Mouse (Mus musculus) stomach, adult 2 months (tissue): ENCODE results near the gene Olfr1496. TPM values are rescaled to one million over a fixed set of nuclear protein-coding genes. Genes with fewer than 3 reads are reported as not detected.

Source experiments
- polyA plus RNA-seq: library from polyadenylated mRNA; depleted of rRNA; stranded (reverse); fragments of >200 nt; gene quantifications from 2 replicates; pipeline ENCODE4 v1.2.3, GENCODE M21; 2012; rRNA removed

Olfr1496 gene
- not detected in 2 replicates for polyA plus RNA-seq

GRCm38 (mm10) chr19:13777578-13777977 is at the start of gene Olfr1496:
Olfr1496 (plus strand) TSS chr19:13777878.

DNA sequence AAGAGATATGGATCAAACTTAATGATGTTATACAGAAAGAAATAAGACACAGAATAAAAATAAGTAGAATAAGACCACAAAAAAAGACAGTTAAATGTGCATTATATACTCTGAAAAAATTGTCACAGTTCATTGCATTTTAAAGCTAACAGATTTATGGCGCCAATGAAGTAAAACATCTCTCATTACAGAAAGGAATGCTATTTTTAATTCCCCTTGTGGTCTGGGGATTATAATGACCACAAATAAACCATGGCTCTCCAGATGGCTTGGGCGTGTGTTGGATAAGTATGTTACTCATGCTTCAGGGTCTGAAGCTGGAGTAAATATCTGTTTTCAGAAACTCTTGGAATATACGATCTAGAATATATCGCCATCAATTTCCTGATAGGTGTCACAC is 38.2 kb upstream of the Olfr1496 start, which contains the start of gene Olfr1494:
Gene Olfr1494, plus strand, starts transcription at position 301 of the 400 bp plus-strand sequence.

GRCm38 (mm10) chr19:13764306-13764705 is 13.4 kb upstream of the Olfr1496 start, which contains the start of gene Olfr1495:
Olfr1495 (plus strand) TSS chr19:13764606.

GRCm38 (mm10) chr19:13798102-13798501 is 20.4 kb downstream of the Olfr1496 start, which contains the start of gene Olfr1497:
Olfr1497 (minus strand) TSS chr19:13798202.

DNA sequence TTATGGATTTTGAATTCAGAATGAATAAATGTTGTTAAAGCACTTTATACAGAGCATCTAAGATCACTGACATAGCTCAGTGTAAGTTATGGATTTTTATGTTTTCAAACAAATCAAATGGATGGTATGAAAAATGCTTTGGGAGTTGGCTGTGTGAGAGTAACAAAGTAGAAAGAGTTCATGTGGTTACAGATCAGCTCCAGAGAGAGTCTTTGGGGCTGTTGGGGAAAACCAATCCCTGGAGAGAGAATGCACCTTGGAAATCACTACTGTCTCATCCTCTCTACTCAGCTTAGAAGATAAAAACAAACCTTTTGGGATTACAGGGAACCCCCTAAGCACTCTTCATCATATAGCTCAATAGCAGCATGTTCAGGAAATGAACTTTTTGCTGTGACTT is 41.7 kb downstream of the Olfr1496 start, which contains the start of gene Olfr1499:
Gene Olfr1499, minus strand, starts transcription at position 101 of the 400 bp plus-strand sequence.

GRCm38 (mm10) chr19:13830388-13830787 is 52.7 kb downstream of the Olfr1496 start, which contains the start of gene Olfr1500:
Olfr1500 (minus strand) TSS chr19:13830488.

Other genes with a start within 250 kb of the Olfr1496 start
- not detected in 2 replicates for gene Olfr1480, start 250.0 kb upstream of the Olfr1496 start, polyA plus RNA-seq
- gene Olfr1484, start 194.4 kb upstream of the Olfr1496 start, polyA plus RNA-seq, result not detected in 2 replicates
- not detected in 2 replicates for gene Olfr1487, start 160.5 kb upstream of the Olfr1496 start, polyA plus RNA-seq
- not detected in 2 replicates for gene Olfr1489, start 146.3 kb upstream of the Olfr1496 start, polyA plus RNA-seq
- not detected in 2 replicates for gene Olfr1490, start 126.8 kb upstream of the Olfr1496 start, polyA plus RNA-seq
- gene Olfr1491, start 80.6 kb upstream of the Olfr1496 start, polyA plus RNA-seq, result not detected in 2 replicates
- gene Olfr1493-ps1, start 54.6 kb upstream of the Olfr1496 start, polyA plus RNA-seq, result not detected in 2 replicates
- gene Olfr1494, start 38.1 kb upstream of the Olfr1496 start, polyA plus RNA-seq, result not detected in 2 replicates
- not detected in 2 replicates for gene Olfr1495, start 13.3 kb upstream of the Olfr1496 start, polyA plus RNA-seq
- gene Olfr1497, start 20.3 kb downstream of the Olfr1496 start, polyA plus RNA-seq, result not detected in 2 replicates
- gene Olfr1499, start 41.6 kb downstream of the Olfr1496 start, polyA plus RNA-seq, result not detected in 2 replicates
- not detected in 2 replicates for gene Olfr1500, start 52.6 kb downstream of the Olfr1496 start, polyA plus RNA-seq
- not detected in 2 replicates for gene Olfr1501, start 72.8 kb downstream of the Olfr1496 start, polyA plus RNA-seq
- not detected in 2 replicates for gene Olfr1502, start 83.9 kb downstream of the Olfr1496 start, polyA plus RNA-seq
- gene Olfr1504, start 120.0 kb downstream of the Olfr1496 start, polyA plus RNA-seq, result not detected in 2 replicates
- gene Olfr1505, start 135.7 kb downstream of the Olfr1496 start, polyA plus RNA-seq, result not detected in 2 replicates